Mouse (Mus musculus) heart, adult 11 months (tissue): ENCODE results near the gene Stn1.
A peak's percentile ranks its signal among the peaks of the same experiment; 100 is the strongest.

Experiments
- DNase-seq: peaks from one replicate; pipeline ENCODE4 v3.0.0; 2022

The Stn1 gene

GRCm38 (mm10) chr19:47507128-47508121 lies 29.9 kb downstream of the Stn1 start:
- peak; percentile 93 for DNase-seq

DNA sequence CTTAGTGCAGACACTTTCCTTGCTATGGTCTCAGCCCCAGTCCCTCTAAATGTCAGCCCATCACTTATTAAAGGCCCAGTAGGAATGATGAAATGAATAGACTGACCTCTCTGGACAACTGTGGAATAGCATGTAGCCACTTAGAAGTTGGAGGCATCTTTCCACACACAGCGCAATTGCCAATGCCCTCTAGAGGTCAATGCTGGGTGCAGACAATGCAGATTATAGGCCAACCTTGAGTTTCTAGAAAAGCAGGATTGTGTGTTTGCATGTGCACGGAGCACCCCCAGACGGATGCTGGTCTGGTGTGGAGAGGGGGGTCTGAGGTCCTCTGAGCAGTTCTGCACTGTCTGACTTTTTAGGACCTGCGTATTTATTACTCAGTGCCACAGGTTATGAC lies 33.7 kb downstream of the Stn1 start:
- DNase-seq, result no peak

GRCm38 (mm10) chr19:47502563-47502962 lies 34.7 kb downstream of the Stn1 start:
- DNase-seq, result no peak

GRCm38 (mm10) chr19:47500389-47501011 lies 36.8 kb downstream of the Stn1 start:
- peak; percentile 93 for DNase-seq

DNA sequence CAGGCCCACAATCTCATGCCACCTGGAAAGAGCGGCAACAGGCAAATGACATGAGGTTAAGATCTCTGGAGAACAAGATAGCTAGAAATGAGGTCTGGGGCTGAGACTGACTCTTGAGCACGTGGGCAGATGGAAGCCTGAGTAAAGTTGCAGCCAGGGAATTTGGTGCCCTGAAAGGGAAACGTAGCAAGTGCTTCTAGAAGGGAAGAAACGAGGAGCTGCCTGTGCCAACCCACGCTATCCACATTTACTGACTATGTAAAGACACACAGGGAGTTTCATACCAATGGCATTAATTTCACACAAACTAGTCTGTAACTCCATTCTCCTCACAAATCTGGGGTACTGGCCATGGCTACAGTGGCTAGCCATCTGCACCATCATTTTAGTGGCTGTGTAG lies 37.5 kb downstream of the Stn1 start:
- DNase-seq, result no peak

- DNase-seq, result no peak
Measured at GRCm38 (mm10) chr19:47498942-47499341, 38.4 kb downstream of the Stn1 start.

- DNase-seq, result no peak
Measured at GRCm38 (mm10) chr19:47497736-47498135, 39.6 kb downstream of the Stn1 start.

GRCm38 (mm10) chr19:47497313-47497712 lies 40.0 kb downstream of the Stn1 start:
- no peak for DNase-seq

GRCm38 (mm10) chr19:47493017-47493997 lies 44.0 kb downstream of the Stn1 start:
- DNase-seq, result peak; percentile 66

GRCm38 (mm10) chr19:47492422-47492821 lies 44.9 kb downstream of the Stn1 start:
- DNase-seq, result peak; percentile 67

GRCm38 (mm10) chr19:47491853-47492252 lies 45.5 kb downstream of the Stn1 start:
- peak; percentile 83 for DNase-seq

DNA sequence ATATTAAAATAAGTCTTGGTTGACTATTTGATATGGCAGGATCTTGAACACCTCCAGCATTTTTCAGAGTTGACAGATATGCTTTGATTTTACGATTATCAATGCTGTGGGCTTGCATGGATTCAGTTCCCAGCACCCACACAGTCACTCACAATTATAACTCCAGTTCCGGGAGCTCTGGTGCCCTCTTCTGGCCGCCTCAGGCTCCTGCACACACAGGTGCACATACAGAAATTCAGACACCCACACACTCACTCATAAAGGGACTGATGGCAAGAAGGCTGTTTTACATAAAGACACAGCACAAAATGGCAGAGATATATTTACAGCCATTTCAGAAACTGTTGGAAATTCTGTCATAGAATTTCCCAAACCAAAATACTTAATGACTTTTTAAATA lies 48.1 kb downstream of the Stn1 start:
- no peak for DNase-seq

DNA sequence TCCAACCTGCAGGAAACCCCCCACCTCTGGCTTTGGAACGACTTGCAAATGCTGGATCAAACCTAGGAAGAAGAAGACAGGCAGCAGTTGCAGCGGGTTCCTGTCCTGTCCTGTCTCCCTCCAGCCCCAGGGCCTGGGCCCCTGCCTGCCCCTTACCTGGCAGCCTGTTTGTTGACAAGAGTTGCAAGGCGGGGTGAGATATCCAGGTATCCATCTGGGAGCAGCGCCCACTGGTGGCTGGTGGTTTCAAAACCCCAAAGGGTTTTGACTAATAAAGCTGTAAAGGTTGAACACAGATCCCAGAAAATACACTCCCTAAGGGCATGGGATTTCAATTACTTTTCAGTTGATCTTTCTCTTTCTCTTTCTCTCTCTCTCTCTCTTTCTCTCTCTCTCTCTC lies 49.1 kb downstream of the Stn1 start:
- DNase-seq, result peak; percentile 89

DNA sequence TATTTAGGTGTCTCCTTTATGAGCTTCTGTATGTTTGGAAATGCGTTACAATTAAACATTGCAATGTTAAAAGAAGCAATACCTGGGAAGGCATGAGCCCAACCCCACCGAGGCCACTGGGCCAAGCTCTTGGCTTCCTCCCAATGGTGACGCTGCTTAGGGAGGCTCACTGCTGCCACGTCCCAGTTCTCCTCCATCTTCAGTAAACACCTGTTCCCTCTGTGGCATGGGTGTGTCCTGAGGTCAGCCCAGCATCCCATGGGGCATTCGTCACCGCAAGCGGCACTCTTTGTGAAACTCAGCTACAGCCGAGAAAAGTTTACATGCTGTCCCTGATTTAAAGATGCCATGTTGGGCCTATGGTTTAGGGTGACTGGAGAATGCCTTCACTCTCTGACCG lies 49.7 kb downstream of the Stn1 start:
- DNase-seq, result peak; percentile 86

GRCm38 (mm10) chr19:47485997-47486566 lies 51.2 kb downstream of the Stn1 start:
- DNase-seq, result peak; percentile 95

- no peak for DNase-seq
Measured at GRCm38 (mm10) chr19:47484110-47484509, 53.2 kb downstream of the Stn1 start.

GRCm38 (mm10) chr19:47483346-47483745 lies 54.0 kb downstream of the Stn1 start:
- no peak for DNase-seq

GRCm38 (mm10) chr19:47473453-47473852 lies 63.9 kb downstream of the Stn1 start:
- DNase-seq, result no peak

DNA sequence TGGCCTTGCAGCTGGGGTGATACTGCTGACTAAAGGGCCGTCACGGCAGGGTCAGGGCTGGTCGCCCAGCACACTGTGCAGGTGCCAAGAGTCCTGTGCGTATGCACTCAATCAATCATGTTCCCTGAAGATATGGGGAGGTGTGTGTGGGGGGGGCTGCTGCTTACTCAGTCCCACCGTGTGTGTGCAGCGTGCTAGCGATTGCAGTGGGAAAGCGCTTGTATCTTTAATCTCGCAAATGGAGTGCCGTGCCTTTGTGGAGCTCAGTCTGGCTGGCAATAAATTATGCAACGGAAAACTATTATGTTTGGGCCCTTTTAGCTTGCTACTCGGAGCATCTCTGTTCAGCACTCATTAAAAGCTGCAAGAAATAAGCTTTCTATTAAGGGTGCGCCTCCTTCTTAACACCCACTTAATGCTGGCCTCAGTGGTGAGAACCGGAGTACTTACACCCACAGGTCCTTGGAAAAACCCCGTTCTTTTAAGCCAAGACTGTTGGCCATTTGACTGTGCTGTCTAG lies 64.4 kb downstream of the Stn1 start:
- DNase-seq, result peak; percentile 92

DNA sequence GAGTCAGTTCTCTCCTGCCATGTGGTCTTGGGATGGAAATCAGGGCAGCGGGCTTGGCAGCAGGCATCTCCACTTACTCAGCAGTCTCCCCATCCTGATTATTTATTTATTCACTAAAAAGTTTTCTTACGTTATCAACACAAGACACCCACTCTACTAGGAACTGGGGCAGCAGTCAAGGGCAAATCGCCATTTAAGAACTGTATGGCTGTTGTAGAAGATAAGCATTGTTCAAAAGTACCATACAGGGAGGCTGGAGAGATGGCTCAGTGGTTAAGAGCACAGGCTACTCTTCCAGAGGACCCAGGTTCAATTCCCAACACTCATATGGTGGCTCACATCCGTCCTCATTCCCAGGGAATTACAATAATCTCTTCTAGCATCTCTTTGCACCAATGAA lies 65.5 kb downstream of the Stn1 start:
- no peak for DNase-seq

- peak; percentile 94 for DNase-seq
Measured at GRCm38 (mm10) chr19:47468750-47469149, 68.6 kb downstream of the Stn1 start.

DNA sequence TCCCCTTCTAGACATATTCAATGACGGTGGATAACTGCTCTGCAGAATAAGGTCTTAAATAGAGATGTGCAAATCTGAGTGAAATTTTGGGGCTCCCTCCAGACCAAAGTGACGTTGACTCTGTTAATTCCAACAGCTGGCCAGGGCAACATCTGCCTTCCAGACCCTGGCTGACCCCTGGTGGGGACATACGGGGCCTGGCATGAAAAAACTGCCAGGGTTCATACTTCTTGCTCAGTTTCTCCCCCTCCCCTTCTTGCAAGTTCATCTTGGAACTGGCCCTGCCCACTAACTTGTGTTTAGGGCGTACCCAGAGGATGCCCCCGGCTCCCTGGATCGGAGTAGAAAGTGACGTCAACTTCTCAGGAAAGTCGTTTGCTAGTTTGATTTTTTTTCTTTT lies 70.5 kb downstream of the Stn1 start:
- DNase-seq, result peak; percentile 84
